ENCODE assay signal across 29 mouse cellular contexts in genomic region chr16:93779554-93779953, GRCm38 (mm10). TPM values are rescaled to one million over a fixed set of nuclear protein-coding genes. Genes with fewer than 3 reads are reported as not detected.
DNase-seq lines count a peak whose midpoint lies in the region; ATAC-seq and TF ChIP-seq lines count a peak whose summit lies in the region.
"Had no signal": no experiment of that assay in that cellular context is flagged by ENCODE, and none has a peak within 500 bp of the region (broad histone marks: within the 10 kb centered on the region; RNA-seq: fewer than 3 reads in every experiment).

No protein-coding gene starts in this region.

- H3K4me1 ChIP-seq in thymus, adult 2 months (replicated peaks; ENCODE audit: control insufficient read depth, insufficient read depth, low read length): peaks cover 35% of the 10 kb centered on the region
- 0 out of 2 replicates have a peak, but pooled peaks cover 2% of the 10 kb centered on the region for H3K4me1 ChIP-seq in intestine, embryonic 15.5 days (replicated peaks)
- H3K4me1 ChIP-seq in intestine, postnatal 0 days (replicated peaks; ENCODE audit: control insufficient read depth, insufficient read depth, low read length): no peaks in the 10 kb centered on the region; the same call in 1 of the 2 replicates
- peaks cover 42% of the 10 kb centered on the region for H3K4me1 ChIP-seq in megakaryocyte, embryonic 14.5 days
- H3K4me1 ChIP-seq in forebrain, embryonic 10.5 days: peaks cover 14% of the 10 kb centered on the region
- H3K4me1 ChIP-seq: forebrain, embryonic 12.5 days had no signal

- ATAC-seq in intestine, embryonic 15.5 days: peak; percentile 64
- ATAC-seq in intestine, postnatal 0 days: peak; percentile 83
- ATAC-seq: activated CD4-positive, CD25-positive, alpha-beta regulatory T cell, adult 4 months; CD4-positive, CD25-positive, alpha-beta regulatory T cell, adult 4 months; forebrain, embryonic 14.5 days; forebrain, embryonic 16.5 days; Patski had no signal

- TF ChIP-seq CTCF in thymus, adult 2 months (IDR thresholded peaks at IDR 0.05; ENCODE audit: borderline replicate concordance, control insufficient read depth, extremely low read depth, insufficient read depth, low read length, poor library complexity): no peak
- no peak for TF ChIP-seq CTCF in intestine, postnatal 0 days (IDR thresholded peaks at IDR 0.05; ENCODE audit: low read depth)

- no peaks in the 10 kb centered on the region for H3K27me3 ChIP-seq in thymus, adult 2 months (ENCODE audit: control insufficient read depth, insufficient read depth, low read length)
- H3K27me3 ChIP-seq in intestine, embryonic 15.5 days (replicated peaks): no peaks in the 10 kb centered on the region
- no peaks in the 10 kb centered on the region for H3K27me3 ChIP-seq in intestine, postnatal 0 days (replicated peaks; ENCODE audit: control insufficient read depth, insufficient read depth, low read length)
- H3K27me3 ChIP-seq in megakaryocyte, embryonic 14.5 days (replicated peaks): peaks cover 4% of the 10 kb centered on the region
- H3K27me3 ChIP-seq in forebrain, embryonic 10.5 days (ENCODE audit: poor library complexity, severe bottlenecking): no peaks in the 10 kb centered on the region
- H3K27me3 ChIP-seq: CH12.LX; embryonic facial prominence, embryonic 13.5 days; embryonic facial prominence, embryonic 15.5 days; forebrain, embryonic 12.5 days; Patski had no signal

- peak; percentile 26 for DNase-seq in thymus, postnatal 0 days (ENCODE audit: low spot score)
- no peak for DNase-seq in thymus, adult 2 months
- DNase-seq in c-Kit-positive CD71-positive TER-119-positive erythroid progenitor cells, embryonic 14.5 days (ENCODE audit: low spot score): no peak
- no peak for DNase-seq in layer of hippocampus, adult 9-11 months
- DNase-seq in forebrain, embryonic 10.5 days (ENCODE audit: extremely low spot score, low spot score): no peak
- DNase-seq: adrenal gland, adult 8-10 months; adrenal gland, postnatal 14 days; adrenal gland, postnatal 36 days; B cell, adult 2 months; cerebellum, adult 11 months; cerebellum, adult 18-20 months; cerebellum, adult 8-10 months; cerebellum, adult 9-11 months; cerebellum, postnatal 14 days; cerebellum, postnatal 36 days; embryo, embryonic 11 days had no signal

- H3K9ac ChIP-seq in intestine, embryonic 15.5 days: no peak overlapping the region
- H3K9ac ChIP-seq in intestine, postnatal 0 days (ENCODE audit: low read depth, low read length): no peak overlapping the region
- H3K9ac ChIP-seq: embryonic facial prominence, embryonic 13.5 days; embryonic facial prominence, embryonic 15.5 days; forebrain, embryonic 12.5 days had no signal

- H3K4me3 ChIP-seq in thymus, adult 2 months (ENCODE audit: control insufficient read depth, insufficient read depth, low read length): no peak overlapping the region
- H3K4me3 ChIP-seq in intestine, embryonic 15.5 days (replicated peaks): no peak overlapping the region
- no peak overlapping the region for H3K4me3 ChIP-seq in intestine, postnatal 0 days (ENCODE audit: low read depth, low read length)
- H3K4me3 ChIP-seq in megakaryocyte, embryonic 14.5 days (replicated peaks): peak overlapping the region; percentile 21
- no peak overlapping the region for H3K4me3 ChIP-seq in forebrain, embryonic 10.5 days
- H3K4me3 ChIP-seq: embryonic facial prominence, embryonic 13.5 days; embryonic facial prominence, embryonic 15.5 days; forebrain, embryonic 12.5 days had no signal

- TF ChIP-seq POLR2A in thymus, adult 2 months (IDR thresholded peaks at IDR 0.05; ENCODE audit: control insufficient read depth, extremely low read depth, insufficient read depth, low read length, poor library complexity): no peak

- H3K27ac ChIP-seq in thymus, adult 2 months (ENCODE audit: control insufficient read depth, insufficient read depth, low read length): no peak overlapping the region
- H3K27ac ChIP-seq in intestine, embryonic 15.5 days: no peak overlapping the region
- 0 out of 2 replicates have a peak overlapping the region, but pooled peaks have one; percentile 54 for H3K27ac ChIP-seq in intestine, postnatal 0 days (ENCODE audit: low read depth, low read length)
- no peak overlapping the region for H3K27ac ChIP-seq in forebrain, embryonic 10.5 days
- H3K27ac ChIP-seq: embryonic facial prominence, embryonic 13.5 days; embryonic facial prominence, embryonic 15.5 days; forebrain, embryonic 12.5 days had no signal

- H3K9me3 ChIP-seq in intestine, embryonic 15.5 days: no peaks in the 10 kb centered on the region
- peaks cover 4% of the 10 kb centered on the region; the same call in 1 of the 2 replicates for H3K9me3 ChIP-seq in intestine, postnatal 0 days (ENCODE audit: control insufficient read depth)
- H3K9me3 ChIP-seq in megakaryocyte, embryonic 14.5 days: peaks cover 36% of the 10 kb centered on the region
- peaks cover 5% of the 10 kb centered on the region for H3K9me3 ChIP-seq in forebrain, embryonic 10.5 days
- H3K9me3 ChIP-seq: embryonic facial prominence, embryonic 13.5 days; embryonic facial prominence, embryonic 15.5 days had no signal

- no peaks in the 10 kb centered on the region for H3K36me3 ChIP-seq in thymus, adult 2 months (ENCODE audit: control insufficient read depth, insufficient read depth, low read length)
- H3K36me3 ChIP-seq in intestine, embryonic 15.5 days: peaks cover 4% of the 10 kb centered on the region; the same call in 1 of the 2 replicates
- H3K36me3 ChIP-seq in intestine, postnatal 0 days (ENCODE audit: control insufficient read depth, insufficient read depth): peaks cover 63% of the 10 kb centered on the region
- peaks cover 85% of the 10 kb centered on the region for H3K36me3 ChIP-seq in megakaryocyte, embryonic 14.5 days (replicated peaks; ENCODE audit: low read length)
- H3K36me3 ChIP-seq in forebrain, embryonic 10.5 days (replicated peaks): peaks cover 4% of the 10 kb centered on the region; the same call in 1 of the 2 replicates
- H3K36me3 ChIP-seq: G1E had no signal

- 79% methylated on average over 4 of the region's 4 CpGs for WGBS in thymus, adult 2 months
- WGBS in intestine, embryonic 15.5 days: 79% methylated on average over 4 of the region's 4 CpGs
- WGBS in intestine, postnatal 0 days: 41% methylated on average over 4 of the region's 4 CpGs
- WGBS in forebrain, embryonic 10.5 days: 85% methylated on average over 4 of the region's 4 CpGs

- no peak overlapping the region for H3K4me2 ChIP-seq in intestine, embryonic 15.5 days (replicated peaks)
- H3K4me2 ChIP-seq in intestine, postnatal 0 days (replicated peaks; ENCODE audit: low read depth): no peak overlapping the region
- H3K4me2 ChIP-seq: embryonic facial prominence, embryonic 13.5 days; embryonic facial prominence, embryonic 15.5 days; forebrain, embryonic 12.5 days had no signal

RNA-seq across cellular contexts. Expression of gene Morc3, which starts 52.4 kb away (rescaled TPM):
- polyA plus RNA-seq in thymus, postnatal 0 days (2015; fragmentation: Nextera tagmentation; extraction: Ambion mirVana): 37.9 and 39.9 TPM in 2 replicates
- polyA plus RNA-seq in thymus, adult 2 months (2012; rRNA removed): 16.7 and 17.4 TPM in 2 replicates
- 27.5 and 40.6 TPM in 2 replicates for polyA plus RNA-seq in intestine, embryonic 15.5 days (2015; fragmentation: Nextera tagmentation; extraction: Ambion mirVana)
- 15.5 and 20.0 TPM in 2 replicates for polyA plus RNA-seq in intestine, postnatal 0 days (2015; fragmentation: Nextera tagmentation; extraction: Ambion mirVana)
- 2.9 TPM in 1 of 2 replicates, not detected in the other for polyA plus RNA-seq in megakaryocyte, embryonic 14.5 days (2012; ENCODE audit: insufficient read depth, low replicate concordance)
- polyA plus RNA-seq in forebrain, embryonic 10.5 days (2016; fragmentation: Nextera tagmentation; extraction: Ambion mirVana): 28.4 and 32.4 TPM in 2 replicates
